Mouse (Mus musculus): Measurements from ENCODE around the gene H2afb3. TPM values are rescaled to one million over a fixed set of nuclear protein-coding genes. Genes with fewer than 3 reads are reported as not detected.

The H2afb3 gene
- polyA plus RNA-seq, 1 experiment: not detected

DNA sequence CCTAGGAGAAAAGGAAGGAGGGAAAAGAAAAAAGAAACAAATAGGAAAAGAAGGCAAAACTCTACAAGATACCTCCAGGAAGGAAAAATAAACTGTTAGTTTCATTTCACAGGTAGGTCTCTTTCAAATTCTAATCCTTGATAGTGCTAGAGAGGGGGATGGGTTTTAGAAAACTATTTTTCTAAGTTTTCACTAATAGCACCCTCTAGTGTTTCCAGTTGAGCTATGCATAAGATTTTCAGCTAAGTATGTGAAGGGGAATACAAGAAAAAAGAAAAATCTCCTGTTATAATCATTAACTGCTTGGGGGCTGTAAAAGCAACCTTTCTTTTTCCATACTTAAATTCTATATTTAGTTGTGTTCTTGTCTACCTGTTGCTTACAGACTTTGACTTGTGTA is 27.4 kb downstream of the H2afb3 start:
- H3K27ac ChIP-seq (ENCODE audit: control insufficient read depth, insufficient read depth, low read depth, low read length, poor library complexity): no peak overlapping the region
- no peaks in the 10 kb centered on the region for H3K4me1 ChIP-seq (ENCODE audit: control insufficient read depth, insufficient read depth, low read length)
- TF ChIP-seq CTCF (IDR thresholded peaks at IDR 0.05; ENCODE audit: control insufficient read depth, insufficient read depth, low read length) (no peak), POLR2A (IDR thresholded peaks at IDR 0.05; ENCODE audit: borderline replicate concordance, control insufficient read depth, low read depth, low read length) (no peak)
- H3K4me3 ChIP-seq (replicated peaks; ENCODE audit: control insufficient read depth, low read depth, low read length): no peak overlapping the region

Other genes starting within 250 kb of the H2afb3 start
- gene Pcdh11x, start 22.8 kb downstream of the H2afb3 start, polyA plus RNA-seq (2011; ENCODE audit: insufficient read depth, insufficient read length, low replicate concordance, missing spikeins): not detected in 2 replicates